Mouse (Mus musculus) retina, postnatal 7 days (tissue): Measurements from ENCODE around the gene Sdr39u1.

Experiments
- DNase-seq: peaks from one replicate; pipeline ENCODE4 v3.0.0-alpha.2; 2012; ENCODE audit warnings: low read depth, low spot score

Sdr39u1 gene

DNA sequence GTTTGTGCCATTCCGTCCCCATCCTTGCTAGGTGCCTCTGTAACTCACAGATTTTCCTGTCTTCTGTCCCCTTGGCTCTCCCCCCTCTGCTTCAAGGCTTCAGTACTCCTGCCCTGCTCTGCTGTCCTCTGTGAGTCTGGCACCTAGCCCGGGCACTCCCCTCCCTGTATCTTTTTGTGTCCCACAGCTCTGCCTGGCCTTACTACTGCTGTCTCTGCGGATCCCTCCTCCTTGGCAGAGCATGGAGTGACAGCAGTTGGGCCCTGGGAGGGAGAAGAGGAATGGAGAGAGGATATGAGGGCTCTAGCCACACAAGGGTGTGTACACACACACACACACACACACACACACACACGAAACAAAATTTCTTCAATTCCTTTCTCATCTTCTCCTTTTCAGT lies 15.9 kb downstream of the Sdr39u1 start, which contains the start of gene Cbln3:
TSS of gene Cbln3 (minus strand) at position 227 of the 400 bp plus-strand sequence.
- DNase-seq, result no peak

DNA sequence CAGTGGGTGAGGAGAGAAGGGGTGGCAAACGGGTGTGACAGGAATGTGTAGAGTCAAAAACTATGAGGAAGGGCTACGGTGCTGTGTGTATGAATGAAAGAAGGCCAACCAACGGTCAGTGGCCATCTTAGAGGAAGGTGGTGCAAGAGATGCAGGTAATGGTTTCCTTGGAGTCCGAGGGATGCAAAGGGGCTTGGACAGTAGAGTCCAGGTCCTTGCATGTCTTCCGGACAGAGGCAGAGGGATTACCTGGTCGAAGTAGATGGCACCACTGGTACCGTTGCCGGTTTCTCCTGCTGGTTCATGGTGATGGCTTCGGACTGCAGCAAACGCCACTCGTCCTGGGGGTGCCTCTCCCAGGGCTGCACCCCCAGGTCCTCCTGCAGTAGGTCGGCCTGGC lies 16.4 kb downstream of the Sdr39u1 start:
- no peak for DNase-seq

DNA sequence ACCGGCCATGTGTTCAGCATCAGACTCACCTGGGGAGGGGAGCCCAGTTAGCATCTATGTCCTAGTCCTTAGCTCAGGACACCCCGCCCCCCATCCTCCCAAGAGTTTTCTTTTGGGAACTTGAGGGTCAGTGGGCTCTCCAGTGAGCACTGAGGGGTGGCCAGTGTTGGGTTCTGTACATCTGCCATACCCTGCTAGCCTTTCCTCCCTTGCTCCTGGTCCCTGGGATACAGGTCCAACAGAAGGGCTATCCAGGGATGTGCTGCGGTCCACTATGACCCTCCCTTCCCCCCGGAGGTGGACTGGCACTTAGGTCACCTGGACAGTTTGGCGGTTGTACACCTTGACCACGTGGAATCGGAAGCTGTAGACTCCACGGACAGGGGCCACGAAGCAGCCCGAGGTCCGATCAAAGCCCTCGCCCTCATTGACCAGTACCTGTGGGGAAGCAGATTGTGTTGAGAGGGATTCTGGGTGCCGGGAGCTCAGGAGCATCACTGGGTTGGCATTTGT lies 16.9 kb downstream of the Sdr39u1 start:
- no peak for DNase-seq

DNA sequence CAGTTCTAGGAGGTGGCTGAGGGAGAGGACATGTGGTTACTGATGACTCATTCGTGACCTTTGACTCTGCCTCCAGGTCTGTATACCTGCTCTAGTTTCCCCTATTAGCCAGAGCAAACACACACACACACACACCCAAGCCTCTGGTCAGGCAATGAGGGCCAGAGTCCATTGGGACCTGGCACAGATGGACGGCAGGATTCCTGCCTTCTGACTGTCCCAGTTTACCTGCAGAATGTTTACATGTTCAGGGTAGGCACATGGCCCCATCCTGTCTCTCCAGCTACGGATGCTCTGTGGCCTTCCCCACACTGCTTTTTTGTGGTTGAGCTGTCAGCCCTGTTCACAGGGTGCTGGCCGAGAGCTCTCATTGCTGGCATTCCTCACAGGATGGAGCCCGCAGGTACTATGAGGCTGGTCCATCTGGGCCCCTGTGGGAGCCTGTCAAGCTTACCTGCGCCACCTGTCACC lies 17.9 kb downstream of the Sdr39u1 start:
- no peak for DNase-seq

DNA sequence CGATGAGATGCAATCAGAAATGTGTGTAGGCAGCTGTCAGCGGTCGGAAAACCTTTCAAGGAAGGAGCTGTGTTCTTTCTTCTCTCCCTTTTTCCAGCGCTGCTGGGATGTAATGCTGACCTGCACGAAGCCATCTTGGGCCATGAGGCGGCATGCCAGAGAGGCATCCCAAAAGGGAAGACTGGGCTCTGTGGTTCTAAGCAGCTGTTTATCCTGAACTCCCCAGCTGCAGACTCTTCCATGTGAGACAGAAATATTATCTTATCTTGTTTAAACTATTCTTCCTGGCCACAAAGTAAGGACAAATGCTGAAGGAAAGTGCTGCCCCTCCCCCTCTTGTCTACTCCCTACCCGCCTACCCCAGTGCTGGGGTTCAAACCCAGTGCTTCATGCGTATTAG lies 19.1 kb downstream of the Sdr39u1 start:
- no peak for DNase-seq

DNA sequence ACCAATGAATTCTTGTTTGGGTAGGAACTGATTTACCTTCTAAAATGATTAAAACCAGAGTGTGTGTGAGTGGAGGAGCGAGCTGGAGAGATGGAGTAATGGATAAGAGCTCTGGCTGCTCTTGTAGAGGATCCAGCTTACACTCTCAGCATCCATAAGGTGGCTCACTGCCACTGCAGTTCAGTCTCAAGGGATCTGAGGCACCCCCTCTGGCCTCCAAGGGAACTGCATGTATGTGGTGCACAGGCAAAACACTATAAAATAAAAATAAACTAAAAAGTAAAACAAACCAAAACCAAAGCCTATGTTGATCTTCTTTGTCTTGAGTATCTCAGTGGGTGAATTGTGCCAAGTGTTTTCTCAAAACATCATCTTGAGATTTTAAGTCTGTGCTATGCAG lies 20.5 kb downstream of the Sdr39u1 start:
- DNase-seq, result peak; percentile 77

DNA sequence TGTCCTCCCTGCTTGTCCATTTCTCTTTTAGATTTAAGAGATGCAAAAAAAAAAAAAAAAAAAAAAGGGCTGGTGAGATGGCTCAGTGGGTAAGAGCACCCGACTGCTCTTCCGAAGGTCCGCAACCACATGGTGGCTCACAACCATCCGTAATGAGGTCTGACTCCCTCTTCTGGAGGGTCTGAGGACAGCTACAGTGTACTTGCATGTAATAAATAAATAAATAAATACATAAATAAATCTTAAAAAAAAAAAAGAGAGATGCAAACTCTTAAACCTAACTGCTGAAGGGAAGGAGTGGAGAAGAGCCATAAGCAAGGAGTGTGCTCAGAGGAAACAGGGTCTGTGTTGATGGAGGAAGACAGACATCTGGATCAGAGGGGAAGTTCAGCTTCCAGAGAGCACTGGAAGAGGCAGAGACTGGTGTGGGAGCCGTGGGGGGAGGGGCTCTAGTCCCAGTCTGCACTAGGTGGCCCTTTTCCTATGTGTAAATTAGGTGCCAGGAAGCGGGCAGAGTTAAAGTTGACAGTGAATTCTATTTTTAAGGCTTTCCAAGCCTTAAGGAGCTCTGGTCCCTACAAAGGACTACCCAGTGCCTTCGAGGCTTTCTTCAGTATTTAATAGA lies 21.7 kb downstream of the Sdr39u1 start:
- DNase-seq, result no peak

DNA sequence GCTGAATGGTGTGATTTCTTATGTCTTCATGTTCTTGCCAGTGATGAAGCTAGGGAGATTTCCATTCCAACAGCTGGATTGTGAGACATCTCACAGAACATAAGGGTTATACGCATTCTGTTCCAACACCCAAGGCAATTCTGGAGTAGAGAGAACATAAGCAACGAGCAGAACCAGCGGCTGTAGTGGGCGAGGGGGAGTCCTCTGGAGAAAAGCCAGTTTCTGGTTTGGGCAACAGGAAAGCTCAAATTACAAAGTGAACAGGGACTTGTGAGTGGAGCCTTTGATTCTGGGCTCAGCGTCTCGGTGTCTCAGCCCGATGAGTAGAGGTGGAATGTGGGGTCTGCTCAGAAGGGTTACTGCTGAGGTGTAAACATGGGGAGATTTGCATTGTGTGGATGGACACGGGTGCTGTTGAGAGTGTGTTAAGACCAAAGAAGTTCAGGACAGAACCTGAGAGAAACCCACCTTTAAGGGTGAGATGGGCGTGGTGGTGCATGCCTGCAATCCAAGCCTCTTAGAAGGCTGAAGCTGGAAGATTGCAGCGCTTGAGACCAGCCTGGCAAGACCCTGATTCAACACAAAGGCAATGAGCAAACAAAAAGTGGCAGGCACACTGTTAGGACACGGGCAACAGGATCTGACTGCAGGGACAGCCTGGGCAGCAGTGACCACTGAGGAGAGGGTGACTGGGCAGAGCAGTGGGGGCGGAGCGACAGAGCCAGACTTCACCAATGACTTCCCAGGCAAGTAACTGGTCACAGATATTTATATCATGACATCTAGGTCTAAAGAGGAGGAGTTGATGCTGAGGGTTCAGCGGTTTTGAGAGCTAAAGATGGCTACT lies 22.4 kb downstream of the Sdr39u1 start:
- DNase-seq, result no peak

DNA sequence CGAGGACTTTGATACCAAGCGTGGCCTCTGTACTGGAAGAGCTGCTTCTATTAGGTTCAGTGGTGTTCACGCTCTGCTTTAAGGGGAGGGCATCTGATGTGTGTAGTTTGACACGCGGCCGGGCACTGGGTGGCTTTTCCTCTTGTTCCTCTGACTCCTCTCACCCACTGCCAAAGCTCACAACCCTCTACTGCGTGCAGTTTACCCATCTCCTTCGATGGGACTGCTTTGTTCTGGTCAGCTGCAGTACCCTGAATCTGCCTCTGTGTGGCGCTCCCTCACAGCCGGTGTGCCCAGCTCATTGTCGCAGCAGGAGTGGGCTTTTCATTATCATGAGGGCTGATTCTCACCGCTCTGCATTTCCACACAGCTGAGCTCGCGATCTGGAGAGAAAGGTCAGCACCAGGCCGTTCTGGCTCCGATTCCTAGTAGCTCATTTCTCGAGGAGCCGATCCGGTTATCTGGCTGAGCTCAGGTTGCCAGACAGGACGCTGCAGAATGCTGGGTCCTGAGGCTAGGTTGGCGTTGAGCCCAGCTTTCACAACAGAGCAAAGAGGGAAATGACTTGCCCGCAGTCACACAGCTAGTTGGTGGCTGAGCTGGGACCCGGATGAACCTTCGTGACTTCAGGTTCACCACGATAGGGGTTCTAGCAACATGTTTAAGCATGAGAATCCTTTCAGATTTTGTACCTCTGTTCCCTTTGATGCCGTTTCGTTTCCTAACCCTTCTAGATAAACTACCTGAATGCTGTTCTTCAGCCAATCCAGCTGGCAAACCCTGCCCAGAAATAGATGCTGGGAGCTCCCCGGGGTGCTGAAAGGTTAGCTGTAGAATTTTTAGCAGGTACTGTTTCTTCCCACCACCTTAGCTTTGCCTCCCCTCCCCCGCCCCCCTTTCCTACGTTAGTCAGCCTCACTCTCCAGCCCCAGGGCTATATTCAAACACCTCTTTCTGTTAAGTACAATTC lies 26.1 kb downstream of the Sdr39u1 start:
- peak; percentile 60 for DNase-seq

DNA sequence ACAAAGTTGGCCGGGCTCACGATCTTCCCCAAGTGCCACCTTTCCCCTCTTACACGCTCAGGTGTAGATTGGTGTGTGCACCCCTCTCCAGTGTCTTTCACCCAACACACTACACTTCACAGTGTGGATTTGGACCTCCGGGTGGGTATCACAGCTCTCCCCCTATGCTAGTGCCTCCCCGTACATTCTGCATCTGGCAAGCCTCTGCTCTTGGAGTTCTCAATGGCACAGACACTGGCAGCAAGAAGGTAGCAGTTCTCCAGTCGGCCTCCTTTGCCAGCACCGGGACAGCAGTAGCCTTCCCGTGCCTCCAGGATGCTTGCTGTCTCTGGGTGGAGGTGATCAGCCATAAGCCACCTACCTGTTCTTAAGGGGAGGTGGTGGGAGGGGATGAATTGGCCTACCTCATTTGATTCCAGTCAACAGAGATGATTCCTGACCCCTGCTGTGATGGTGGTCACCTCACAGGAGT lies 26.8 kb downstream of the Sdr39u1 start:
- DNase-seq, result no peak

DNA sequence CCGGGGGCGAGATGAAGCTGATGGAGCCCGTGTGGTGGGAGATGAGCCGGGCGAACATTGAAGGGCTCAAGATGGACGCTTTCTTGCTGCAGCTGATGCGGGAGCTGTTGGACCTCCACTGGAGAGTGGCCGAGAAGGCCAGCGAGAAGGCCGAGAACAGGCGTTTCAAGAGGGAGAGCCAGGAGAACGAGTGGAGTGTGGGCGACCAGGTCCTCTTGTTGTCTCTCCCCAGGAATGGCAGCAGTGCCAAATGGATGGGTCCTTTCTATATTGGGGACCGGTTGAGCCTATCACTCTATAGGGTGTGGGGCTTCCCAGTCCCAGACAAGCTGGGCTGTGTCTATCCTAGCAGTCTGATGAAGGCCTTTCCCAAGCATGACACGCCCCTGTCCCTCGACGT lies 27.5 kb downstream of the Sdr39u1 start:
- DNase-seq, result no peak

DNA sequence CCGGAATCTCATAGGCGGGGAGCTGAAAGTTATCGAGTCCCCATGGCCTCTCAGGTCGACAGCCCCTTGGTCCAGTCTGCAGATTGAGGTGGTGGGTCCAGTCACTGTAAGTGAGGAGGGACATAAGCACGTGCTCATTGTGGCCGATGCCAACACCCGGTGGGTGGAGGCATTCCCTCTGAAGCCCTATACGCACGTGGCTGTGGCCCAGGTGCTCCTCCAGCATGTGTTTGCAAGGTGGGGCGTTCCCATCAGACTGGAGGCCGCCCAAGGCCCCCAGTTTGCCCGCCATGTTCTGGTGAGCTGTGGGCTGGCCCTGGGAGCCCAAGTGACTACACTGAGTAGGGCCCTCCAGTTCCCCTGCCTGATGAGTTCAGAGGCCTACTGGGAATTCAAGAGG lies 28.1 kb downstream of the Sdr39u1 start:
- no peak for DNase-seq

DNA sequence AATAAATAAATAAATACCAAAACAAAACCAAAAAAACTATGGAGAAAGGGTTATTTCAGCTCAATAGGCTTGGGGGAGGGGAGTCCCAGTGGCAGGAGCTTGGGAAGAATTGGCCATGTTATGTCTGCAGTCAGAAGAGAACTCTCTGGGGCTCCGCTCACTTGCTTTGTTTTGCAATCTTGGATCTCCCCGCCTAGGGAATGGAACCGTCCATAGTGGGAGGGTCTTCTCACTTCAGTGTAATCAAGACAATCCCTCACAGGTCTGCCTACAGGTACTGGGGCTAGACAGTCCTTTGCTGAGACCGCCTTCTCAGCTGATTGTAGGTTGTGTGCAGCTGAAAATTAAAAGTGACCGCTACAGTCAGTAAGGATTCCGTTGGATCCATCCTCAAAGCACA lies 30.6 kb downstream of the Sdr39u1 start:
- DNase-seq, result no peak

DNA sequence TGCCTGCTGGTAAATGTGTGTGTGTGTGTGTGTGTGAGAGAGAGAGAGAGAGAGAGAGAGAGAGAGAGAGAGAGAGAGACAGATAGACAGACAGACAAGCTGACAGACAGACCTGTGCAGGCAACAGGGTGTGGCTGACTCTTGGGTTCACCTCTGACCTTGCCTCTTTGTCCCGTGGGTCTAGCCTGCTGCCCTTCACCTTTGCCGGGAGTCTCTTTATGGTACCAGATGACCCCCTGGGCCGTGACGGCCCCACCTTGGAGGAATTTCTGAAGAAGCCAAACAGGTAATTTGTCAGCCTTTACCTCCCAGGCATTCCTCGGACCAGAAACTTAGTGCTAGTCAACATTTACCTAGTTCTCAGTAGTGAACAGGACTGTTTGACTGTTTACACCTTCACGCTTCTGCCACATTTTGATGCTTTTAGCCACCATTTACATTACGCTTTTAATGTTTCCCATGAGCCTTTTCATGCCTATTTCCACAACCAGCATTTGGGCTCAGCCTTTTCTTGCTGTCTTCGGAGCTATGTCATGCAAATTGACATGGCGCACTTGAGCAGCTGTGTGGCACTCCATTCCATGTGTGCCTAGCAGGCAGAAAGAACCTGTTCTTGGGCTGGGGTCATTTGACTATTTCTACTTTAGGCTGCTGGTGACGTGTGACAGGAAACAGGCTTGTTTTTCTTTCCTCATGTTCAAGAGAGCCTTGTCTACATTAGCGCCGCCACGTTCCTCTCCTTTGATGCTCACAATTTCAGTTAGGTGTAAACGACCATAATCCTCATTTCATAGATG lies 31.7 kb downstream of the Sdr39u1 start:
- no peak for DNase-seq

DNA sequence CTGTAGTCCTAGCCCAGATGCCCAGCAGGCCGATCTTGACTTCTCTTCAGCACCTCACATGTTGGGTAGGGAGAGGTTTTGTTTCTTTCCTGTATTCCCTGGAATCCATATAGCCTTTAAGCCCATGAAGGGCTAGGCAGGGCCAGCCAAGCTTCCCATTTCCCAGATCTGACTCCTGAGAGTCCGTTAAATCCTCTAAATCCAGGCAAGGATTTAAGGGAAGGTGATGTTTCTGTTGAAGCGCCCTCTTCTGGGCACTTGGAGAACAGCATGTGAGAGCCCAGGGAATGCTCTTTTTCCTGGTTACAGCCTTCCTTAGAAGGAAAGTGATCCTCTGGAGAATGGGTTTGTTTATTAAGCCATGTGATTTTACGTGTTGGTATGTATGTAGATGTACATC lies 33.1 kb downstream of the Sdr39u1 start:
- no peak for DNase-seq

DNA sequence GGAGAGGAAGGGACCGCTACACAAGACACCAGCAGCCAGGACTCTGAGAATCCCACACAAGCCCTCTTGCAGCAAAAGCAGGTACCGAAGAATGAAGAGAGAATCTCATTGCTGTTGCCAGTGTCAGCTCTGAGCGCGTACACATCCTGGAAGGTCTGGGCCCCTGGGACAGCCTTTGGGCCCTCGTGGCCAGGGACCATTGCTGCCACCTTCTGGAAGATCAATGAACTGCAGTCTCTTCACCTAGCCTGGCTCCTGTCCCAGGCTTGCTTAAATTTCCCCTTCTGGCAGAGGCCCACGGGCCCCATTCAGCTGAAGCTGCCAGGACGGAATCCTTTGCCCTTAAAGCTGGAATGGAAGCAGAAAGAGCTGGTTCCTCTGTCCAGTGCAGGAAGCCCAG lies 36.3 kb downstream of the Sdr39u1 start:
- no peak for DNase-seq

DNA sequence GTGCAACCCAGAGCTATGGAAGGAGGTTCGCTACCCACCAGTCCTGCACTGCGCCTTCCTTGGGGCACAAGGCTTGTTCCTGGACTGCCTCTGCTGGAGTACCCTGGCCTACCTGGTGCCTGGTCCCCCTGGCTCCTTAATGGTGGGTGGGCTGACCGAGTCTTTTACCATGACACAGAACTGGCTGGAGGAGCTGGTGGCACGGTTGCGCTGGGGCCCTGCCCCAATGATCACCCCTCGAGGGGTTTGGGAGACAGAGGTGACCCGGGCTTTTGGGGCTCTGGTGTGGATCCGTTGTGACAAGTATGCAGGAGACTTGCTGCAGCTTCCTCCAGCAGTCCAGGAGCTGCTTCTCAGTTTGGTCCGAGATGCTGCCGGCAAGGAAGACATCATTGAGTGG lies 37.1 kb downstream of the Sdr39u1 start:
- DNase-seq, result no peak

DNA sequence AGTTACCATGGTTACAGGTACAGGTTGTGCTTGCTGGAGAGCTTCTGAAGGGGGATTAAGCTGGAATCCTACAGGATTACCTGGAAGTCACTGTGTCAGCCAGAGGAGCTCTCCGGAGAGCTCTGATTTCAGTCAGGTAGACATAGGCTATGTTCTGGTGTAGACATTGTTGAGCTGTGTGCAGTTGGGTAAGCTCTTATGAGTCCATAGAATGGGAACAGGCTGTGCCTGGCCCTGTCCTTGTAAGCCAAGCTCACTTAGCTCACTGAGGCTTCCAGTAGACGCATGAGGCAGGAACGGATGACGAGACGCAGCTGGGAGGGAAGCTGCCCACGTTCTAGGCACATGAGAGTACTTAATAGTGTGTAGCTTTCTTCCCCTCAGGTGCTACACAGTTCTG lies 37.9 kb downstream of the Sdr39u1 start:
- no peak for DNase-seq

DNA sequence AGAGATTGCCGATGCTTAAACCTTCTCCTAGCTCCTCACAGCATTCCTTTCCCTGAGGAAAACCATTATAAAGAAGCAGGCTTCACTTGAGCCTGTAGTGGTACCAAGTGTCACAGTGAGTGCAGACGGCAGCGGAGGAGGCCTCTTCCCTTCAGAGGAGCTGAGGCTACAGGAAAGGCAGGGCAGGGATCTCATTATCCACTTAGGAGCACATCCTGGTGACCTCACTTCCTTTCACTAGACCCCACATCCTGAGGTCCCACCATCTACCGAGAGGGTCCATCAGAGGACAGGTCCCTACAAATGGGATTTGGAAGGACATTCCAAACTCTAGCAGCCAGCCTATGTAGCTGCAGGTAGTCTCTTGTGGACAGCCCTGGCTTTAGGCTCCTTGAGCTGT lies 42.5 kb downstream of the Sdr39u1 start:
- DNase-seq, result no peak

DNA sequence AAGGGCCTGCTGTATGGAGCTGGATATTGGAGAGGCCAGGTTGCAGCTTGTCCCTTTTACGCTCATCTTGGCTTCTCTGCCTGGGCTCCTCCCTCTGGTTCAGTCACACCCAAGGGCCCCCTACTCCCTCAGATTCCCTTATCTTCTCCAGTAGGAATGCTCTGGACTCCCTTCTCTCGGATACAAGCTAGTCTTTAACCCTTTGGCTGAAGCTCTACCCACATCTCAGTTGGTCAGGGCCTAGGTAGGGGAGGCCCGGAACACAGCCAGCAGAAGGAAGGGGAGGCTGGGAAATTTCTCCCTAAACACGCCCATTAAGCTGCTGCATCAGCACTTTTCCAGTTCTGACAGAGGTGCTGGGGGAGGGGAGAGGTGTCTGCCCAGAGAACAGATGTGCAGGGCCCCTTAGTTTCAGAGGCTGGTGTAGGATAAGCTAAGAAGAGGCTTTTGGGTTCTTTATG lies 45.0 kb downstream of the Sdr39u1 start:
- DNase-seq, result no peak
